Mouse (Mus musculus): ENCODE measurements around the gene Gtpbp2.

DNA sequence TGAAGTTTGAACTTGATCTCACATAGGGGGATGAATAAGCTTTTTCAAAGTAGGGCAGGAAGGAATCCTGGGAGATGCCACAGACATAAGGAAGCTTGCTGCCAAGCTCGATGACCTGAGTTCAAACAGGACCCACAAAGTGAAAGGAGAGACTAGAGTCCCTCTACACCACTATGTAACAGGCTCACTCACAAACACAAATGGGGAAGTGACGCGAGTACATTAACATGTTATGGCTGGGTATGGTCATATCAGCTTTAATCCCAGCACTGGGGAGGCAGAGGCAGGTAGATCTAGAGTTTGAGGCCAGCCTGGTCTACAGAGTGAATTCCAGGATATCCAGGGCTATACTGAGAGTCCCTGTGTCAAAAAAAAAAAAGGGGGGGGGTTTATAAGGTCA lies 6.5 kb upstream of the Gtpbp2 start:
- TF ChIP-seq CTCF (IDR thresholded peaks at IDR 0.05) (no peak), EP300 (IDR thresholded peaks at IDR 0.05) (no peak)
